Mouse (Mus musculus) liver, embryonic 14.5 days (tissue): ENCODE results near the gene Pimreg.

Experiments
- CTCF ChIP-seq: IDR thresholded peaks from 2 replicates; pipeline ENCODE4 v1.5.1; 2016; ENCODE audit warnings: antibody characterized with exemption, low read depth, control low read depth
- EP300 ChIP-seq: IDR thresholded peaks from 2 replicates; pipeline ENCODE4 v1.6.1; 2016; ENCODE audit warnings: antibody characterized with exemption, low read depth

DNA sequence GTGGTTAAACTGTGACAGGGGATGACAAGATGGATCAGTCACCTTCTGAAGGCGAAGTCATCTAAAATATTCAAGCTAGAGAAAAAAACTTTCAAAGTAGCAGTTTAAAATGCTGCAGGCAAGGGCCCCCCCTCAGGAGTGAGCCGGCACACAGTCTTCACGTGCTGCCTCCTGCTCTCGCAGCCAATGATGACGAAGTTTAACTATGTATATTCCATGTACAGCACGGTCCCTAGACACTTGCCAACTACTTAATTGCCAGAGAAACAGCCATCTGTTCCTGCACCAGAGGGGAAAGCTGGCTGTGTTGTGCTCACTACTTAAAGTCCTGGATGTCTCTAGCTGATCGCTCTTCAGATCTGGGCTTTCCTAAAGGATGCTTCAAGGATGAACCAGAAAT, 26.2 kb downstream of the Pimreg start:
- TF ChIP-seq EP300 (no peak), CTCF (no peak)
